Mouse (Mus musculus): ENCODE measurements around the gene Arsg.

Arsg gene

DNA sequence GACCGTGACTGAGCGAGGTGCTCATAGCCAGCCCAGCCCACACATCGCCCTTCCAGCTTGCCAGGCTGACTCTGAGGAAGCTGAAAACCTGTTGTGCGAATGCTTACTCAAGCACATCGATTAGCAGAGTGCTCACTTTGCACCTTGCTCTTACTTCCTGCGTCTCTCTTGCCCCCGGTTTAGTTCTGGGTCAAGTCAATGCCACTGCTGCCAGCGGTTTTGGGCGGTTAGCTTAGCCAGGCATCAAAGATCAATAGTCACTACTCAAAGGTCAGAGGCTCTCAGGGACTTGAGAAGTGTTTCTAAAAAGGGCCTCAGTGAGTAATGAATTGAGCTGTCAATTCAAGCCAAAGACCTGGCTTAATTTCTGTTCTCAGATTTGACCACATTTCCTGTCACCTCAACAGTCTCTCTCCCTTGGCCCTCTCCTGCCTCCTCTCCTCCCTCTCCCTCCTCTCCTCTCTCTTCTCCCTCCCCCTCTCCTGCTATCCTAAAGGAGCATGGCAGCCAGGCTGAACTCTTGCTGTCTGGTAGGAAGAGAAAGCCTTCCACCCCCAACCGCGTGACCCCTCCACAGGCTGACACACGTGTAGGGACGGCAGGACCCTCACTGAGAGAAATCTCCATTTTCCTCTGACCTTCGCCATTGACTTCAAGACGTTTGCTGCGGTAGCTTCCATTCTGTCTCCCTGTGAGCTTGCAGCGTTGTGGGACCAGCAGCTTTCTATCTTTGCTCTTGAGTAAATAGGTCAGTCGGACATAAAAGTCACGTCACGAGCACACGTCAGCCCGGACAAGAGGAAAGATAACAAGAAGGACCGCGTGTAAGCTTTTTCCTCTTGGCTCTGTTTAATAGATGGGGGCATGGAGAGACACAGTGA, 22.0 kb downstream of the Arsg start:
- no peak for DNase-seq (ENCODE audit: low read depth, low spot score)

DNA sequence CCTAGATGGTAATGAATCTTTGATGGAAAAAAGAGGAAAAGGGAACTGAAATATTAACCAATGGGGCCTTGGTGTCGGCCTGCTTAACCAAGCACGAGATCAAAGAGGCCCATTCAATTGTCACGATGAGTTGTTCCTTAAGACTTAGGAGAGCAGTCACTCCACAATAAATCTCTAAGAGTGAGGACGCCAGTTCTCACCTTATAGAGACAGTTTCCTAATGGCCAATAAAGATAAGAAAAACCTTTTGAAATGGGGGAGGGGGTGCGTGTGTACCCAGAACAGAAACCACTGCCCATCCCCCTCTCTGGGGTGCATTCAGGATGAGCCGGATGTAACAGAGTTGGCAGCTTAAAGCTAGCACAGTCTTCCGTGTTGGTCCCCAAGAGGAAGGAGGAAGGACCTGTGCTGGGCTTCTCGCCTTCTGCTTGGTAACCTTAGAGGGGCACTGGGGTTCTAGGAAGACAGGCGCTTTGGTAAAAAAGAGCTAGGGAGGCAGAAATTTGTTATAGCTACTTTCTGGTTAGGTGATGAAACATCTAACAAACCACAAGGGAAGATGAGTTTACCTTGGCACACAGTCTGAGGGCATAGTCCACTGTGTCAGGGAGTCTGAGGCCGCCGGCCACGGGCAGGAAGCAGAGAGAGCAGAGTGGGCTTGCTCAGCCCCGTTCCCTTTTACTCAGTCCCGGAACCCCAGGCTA, 22.7 kb downstream of the Arsg start:
- DNase-seq (ENCODE audit: low read depth, low spot score), result no peak

DNA sequence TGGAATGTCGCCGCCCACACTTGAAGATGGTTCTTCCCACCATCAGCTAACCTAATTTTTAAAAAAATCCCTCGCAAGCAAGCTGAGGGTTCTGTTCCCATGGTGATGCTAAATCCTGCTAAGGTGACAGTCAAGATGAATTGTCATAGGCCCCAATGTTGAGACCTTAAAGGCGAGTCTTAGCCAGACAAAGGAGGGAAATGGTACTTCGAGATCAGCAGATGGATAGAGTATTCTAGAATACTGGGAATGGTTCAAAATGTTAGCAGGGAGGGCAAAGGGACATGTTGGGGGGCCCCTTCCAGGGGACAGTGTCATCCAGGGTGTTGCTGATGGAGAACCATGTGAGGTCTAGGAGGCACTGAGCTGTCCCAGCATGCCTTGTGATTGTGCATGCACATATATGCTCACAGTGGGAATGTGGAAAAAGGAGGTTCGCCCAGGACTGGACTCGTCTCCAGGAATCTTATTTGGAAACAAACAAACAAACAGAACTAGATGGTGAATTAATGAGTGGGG, 23.4 kb downstream of the Arsg start:
- DNase-seq (ENCODE audit: low read depth, low spot score), result no peak

DNA sequence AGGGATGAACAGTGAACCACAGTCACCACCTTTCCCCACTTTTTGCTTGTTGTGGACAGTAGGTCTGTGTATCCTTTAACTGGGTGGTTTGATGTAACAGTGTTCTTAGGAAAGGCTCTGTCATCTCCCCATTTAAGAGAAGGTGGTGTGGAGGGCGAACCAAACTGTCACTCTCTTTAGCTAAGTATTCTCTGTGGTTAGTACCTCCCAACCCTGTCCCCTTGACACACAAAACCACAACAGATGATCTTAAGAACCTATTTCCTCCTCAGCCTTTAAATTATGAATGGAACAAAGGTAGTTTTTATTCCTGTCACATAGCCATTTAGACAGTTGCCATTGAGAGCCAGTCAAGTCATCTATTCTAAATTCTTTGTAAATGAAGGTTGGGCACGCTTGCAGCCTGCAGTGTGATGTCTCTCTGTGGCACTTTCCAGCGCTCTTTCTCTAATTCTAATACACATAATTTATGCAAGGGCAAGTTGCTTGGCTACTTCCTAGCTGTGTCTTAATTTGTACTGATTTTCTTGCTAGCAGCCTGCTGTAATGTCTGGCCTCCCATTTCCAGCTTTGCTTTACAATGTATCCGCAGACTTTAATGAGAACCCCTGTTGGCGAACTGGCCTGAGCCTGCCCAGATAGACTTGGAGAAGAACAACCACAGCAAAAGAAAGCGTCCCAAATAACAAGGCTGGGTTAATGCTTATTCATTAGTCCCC, 24.0 kb downstream of the Arsg start:
- DNase-seq (ENCODE audit: low read depth, low spot score), result no peak

DNA sequence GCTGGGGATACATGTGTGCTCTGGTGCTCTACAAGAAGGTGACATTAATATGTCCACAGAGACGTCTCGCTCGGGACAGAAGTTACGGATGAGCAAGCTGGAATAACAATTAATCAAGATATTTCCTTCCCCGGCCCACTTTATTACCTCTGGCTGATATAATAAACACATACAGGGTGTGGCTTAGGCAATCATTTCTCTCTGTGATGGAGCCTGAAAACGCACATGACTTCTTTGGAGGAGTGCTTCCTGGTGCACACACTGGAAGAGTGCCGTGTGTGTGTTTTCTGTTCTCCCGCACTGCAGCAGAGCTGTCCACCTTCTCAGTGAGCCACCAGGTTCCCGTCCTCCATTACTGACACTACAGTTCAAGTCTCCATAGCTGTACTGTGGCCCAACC, 24.8 kb downstream of the Arsg start:
- DNase-seq (ENCODE audit: low read depth, low spot score), result no peak

DNA sequence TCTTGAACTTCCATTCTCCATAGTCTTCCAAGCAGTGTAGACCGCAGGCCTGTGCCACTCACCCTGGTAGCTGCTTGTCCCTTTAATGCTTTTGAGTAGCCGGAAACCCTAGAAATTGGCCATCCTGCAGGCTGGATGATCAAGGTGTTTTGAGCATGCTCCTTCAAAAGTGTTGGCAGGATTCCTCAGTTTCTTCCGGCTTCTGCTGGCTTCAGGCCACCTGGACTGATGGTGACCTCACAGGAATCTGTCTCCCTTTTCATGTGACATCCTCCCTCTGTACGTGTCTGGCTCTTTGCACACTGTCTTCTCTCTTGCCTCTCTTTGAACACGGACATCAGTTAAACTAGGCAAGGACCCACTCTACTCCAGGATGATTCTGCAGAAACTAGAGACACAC, 27.0 kb downstream of the Arsg start:
- no peak for DNase-seq (ENCODE audit: low read depth, low spot score)

DNA sequence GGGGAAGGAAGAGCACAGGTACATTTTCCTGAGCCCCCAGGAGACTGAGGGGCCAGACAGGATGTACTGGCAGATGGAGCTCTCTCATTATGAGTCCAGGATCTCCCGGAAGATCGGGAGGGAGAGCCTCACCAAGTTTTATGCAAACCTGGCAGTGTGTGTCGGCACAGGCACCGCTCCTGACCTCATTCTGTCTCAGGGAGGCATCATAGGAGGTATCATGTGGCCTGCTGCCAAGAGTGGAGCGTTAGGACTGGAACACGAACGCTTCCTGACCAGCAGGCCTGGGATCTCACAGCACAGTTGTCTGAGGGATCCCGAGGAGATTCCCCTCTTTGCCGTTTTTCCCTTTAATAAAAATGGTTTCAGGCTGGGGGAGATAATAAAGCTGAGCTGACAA, 31.8 kb downstream of the Arsg start:
- DNase-seq (ENCODE audit: low read depth, low spot score), result no peak

DNA sequence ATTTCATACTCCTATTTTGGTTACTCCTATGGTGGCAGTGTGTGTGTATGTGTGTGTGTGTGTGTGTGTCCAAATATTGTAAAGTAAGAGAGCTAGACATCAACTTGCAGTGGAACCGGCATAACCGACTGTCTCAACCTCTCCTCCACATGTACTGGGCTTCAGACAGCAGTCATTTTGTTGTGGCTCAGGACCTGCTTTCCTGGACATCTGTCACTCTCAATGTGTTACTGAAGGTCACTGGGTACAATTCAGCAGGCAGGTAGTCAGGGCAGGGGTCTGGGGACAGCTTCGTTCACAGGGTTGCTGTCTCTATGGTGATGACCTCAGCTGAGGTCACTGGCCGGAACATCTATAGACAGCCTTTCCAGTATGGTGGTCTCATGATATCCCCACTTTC, 32.6 kb downstream of the Arsg start:
- DNase-seq (ENCODE audit: low read depth, low spot score), result no peak

DNA sequence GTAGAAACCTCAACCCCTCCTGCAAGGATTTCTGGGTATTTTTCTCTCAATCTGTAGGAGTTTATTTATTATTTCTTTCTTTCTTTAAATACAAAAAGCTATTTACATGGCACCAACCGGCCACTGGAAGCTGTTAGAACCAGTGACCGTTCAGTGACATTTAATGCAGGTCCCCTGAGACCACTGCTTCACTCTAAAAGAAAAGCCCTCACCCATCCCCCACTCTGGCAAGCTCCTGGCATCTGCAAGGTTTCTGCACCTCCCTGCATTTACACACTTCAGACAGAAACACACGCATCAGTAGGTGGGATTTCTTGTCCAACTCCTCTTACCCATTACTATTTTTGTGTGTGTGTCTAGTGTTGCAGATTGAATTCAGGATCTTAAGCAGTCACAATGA, 33.9 kb downstream of the Arsg start:
- no peak for DNase-seq (ENCODE audit: low read depth, low spot score)

DNA sequence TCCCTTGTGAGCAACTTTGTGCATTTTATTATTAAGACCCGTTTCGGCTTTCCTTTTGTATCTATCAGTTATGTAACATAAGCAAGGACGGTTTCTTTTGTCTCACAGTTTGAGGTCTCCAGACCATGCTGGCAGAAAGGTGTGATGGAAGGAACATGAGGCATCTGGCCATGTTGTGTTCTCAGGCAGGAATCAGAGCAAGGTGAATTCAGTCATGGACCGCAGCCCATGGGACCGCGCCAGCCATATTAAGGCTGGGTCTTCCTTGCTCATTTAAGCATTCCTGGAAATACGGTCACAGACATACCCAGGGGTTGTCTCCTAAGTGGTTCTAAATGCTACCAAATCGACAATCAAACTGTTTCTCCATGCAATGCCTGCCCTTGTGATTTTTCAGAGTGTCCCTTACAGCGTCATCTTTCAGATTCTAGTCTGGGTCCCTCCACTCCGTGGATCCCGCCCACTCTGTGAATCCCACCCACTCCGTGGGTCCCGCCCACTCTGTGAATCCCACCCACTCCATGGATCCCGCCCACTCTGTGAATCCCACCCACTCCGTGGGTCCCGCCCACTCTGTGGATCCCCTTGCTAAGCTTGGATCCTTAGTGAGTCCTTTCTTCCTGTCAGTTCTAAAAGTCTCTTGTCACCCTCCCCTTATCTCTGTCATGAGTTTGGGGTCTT, 40.0 kb downstream of the Arsg start:
- no peak for DNase-seq (ENCODE audit: low read depth, low spot score)

DNA sequence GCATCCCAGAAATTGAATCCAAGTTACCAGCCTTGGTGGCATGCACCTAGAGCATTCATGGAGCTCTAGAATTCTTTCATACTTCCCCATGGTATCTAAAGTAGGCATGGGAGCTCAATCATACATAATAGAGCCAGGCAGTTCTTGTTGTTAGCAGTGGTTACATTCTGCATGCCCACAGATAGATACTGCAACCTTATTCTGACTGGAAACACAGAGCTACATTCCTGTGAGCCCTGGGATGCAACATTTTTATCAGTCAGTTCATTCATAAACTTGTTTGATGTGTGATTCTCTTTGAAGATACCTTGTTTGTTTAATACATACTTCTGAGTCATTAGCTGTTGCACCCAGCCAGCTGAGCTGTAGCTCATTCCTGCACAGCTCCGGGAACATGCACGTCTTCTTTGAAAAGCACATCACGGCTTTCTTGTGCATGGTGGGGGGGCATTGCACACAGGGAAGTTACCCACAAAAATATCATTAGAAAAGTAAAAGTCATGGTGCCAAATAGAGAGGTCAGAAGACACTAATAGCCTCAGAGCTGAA, 41.0 kb downstream of the Arsg start:
- no peak for DNase-seq (ENCODE audit: low read depth, low spot score)

DNA sequence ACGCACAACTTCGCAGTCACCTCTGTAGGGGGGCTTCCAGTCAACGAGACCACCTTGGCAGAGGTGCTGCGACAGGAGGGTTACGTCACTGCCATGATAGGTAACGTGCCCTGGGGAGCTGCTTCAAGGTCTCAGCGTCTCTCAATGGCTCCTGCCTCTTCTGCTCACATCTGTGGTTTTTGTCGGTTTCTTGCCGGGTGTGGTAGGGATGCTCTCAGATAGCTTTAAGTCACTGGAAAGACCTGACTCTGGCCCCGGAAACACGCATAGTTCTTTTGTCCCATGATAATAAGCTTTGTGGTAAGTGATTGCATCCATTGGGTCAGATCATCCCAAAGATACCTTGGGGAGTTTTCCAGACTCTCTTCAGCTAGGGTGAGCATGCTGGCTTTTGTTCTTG, 44.2 kb downstream of the Arsg start:
- DNase-seq (ENCODE audit: low read depth, low spot score), result no peak

DNA sequence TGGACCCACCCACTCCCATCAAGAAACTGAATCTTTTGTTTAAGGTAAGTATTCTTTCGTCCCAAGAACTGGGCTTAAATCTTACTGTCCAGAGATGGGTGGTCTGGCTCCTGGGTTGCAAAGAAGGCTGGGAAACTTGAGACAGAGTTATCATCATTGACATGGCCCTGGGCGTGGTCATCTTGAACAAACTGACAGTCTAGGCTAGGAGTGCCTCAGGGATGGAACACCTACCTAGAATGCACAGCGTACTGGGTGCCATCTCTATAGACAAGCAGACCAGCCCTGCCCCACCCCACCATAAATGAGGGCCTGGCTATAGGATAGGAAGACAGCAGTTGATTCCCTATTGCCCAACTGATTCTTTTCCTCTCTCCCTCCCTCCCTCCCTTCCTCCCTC, 44.6 kb downstream of the Arsg start:
- DNase-seq (ENCODE audit: low read depth, low spot score), result no peak

DNA sequence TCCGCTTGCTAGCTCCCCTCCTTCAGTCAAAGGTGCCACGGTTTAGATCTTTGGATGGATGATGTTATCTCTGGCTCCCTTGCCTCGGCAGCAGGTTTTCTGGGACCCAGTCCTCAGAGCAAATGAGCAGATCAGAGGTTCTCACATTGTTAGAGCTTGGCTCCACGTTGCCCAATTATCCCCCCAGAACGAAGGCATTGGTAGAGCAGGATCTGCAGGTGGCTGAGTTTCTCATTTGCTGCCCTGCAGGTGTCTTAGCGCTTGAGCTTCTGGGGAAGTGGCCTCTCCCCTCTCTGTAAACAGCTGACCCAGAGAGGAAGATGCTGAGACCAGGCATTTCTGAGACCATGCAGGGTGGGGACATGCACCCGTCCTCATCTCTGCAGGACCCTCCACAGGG, 47.8 kb downstream of the Arsg start:
- no peak for DNase-seq (ENCODE audit: low read depth, low spot score)

DNA sequence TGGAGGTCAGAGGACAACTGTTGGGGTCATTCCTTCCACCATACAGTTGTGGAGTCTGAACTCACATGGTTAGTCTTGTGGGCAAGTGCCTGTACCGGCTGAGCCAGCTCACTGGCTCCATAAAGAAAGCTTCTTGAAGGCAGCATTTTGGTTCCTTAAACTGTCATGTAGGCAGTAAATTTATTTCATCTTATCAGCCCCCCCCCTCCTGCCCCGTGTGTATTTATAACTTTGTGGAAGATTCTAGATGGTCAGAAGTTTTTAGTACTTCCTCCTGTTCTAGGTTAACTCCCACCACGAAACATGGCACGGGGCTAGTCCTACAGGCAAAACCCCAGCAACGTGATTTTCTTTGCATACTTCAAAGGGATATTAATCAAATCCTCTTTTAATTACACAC, 51.7 kb downstream of the Arsg start:
- no peak for DNase-seq (ENCODE audit: low read depth, low spot score)

DNA sequence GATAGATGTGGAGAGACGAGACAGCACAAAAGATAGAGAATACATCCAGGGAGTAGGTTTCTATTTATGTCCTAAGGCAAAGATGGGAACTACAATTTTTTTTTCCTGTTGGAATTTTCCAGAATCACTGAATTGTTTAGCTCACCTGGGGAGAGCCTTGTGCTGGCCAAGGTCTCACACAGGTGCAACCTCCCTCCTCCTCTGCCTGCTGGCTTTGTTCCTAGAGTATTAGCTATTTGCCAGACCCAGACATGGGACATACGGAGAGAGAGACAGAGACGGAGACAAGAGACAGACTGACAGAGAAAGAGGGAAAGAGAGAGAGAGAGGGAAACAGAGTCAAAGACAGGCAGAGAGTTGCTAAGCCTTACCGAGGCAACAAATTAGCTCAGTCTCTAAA, 52.4 kb downstream of the Arsg start:
- no peak for DNase-seq (ENCODE audit: low read depth, low spot score)

DNA sequence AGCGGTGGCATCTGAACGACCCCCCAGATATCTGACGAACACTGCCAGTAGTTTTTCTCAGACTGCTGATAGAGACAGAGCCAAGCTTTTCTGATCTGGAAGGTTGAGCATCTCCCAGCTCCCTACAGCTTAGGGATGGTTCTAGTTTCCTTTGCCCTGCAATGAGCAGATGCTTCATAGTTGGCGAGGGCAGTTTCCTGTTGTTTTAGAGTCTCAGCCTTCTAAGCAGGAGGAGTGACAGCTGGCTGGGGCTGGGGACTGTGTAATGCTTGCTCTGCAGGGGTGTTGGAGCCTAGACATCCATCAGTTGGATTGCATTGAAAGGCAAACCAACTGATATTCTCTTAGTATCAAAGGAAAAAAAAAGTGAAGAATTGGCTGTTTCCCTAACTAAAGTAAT, 56.9 kb downstream of the Arsg start:
- no peak for DNase-seq (ENCODE audit: low read depth, low spot score)

DNA sequence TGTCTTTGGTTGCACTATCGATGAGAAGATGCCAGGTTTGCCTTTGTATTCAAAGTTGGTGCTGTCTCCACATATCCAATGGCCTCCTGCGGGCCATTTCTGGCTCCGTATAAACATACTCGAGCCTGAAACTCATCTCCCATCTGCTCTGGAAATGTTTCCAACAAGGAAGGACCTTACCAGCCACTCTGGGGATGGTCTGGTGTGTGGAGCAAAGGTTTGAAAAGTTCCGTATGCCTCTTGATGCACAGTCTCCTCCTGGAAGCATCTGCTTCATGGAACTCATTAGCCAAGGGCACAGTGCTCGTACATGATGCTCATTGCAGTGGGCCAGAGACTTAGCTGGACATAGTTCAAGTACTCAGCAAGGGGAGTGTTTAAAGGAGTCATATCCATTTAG, 62.8 kb downstream of the Arsg start:
- DNase-seq (ENCODE audit: low read depth, low spot score), result no peak

DNA sequence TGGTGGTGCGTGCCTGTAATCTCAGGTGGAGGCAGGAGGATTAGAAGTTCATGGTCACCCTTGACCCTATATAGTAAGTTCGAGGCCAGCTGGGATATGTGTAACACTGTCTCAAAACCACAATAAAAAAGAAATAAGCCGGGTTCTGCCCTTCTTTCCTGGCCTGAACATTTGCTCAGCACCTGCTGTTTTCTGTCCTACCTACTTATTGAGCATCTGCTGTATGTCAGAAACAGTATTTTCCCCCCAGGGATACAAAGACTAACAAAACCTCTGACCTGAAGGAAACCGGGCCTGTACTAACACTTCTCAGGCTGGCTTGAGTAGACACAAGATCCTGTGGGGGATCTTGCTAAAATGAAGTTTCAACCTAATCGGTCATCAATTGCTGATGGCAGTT, 63.8 kb downstream of the Arsg start:
- no peak for DNase-seq (ENCODE audit: low read depth, low spot score)

DNA sequence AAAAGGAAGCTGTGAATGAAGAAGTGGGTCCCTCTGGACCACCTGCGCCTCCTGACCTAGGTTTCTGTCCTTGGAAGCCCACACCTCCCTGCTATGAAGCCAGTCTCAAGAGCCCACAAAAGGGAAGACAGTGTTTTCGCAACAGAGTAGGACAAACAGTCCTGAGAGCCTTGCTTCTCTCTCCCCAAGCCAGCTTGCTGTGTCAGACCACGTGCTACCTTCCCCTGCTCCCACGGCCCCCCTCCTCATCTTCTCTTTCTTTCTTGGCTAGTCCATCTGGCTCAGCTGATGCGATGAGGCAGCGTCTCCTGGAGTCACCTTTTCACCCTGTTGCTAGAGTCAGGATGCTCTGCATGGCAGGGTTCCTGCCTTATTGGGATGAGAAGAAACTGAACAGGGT, 66.1 kb downstream of the Arsg start:
- no peak for DNase-seq (ENCODE audit: low read depth, low spot score)

DNA sequence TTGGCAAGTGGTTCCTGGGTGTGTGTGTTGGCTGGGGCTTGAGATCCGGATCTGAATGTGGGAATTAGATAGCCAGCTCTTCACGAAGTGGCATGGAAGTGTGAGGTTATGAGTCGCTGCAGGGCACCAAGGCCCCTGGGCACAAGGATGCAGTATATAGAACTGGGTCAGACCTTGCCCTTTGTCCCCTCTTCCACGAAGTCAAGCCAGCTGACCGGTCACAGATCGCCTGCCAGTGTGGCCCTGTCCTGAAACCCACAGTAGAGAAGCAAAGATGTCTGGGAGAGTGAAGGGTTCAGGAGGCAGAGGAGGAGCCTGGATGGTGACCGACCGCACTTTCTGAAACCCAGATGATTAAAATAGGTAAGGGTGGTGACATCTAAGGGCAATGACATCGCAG, 70.3 kb downstream of the Arsg start:
- no peak for DNase-seq (ENCODE audit: low read depth, low spot score)

DNA sequence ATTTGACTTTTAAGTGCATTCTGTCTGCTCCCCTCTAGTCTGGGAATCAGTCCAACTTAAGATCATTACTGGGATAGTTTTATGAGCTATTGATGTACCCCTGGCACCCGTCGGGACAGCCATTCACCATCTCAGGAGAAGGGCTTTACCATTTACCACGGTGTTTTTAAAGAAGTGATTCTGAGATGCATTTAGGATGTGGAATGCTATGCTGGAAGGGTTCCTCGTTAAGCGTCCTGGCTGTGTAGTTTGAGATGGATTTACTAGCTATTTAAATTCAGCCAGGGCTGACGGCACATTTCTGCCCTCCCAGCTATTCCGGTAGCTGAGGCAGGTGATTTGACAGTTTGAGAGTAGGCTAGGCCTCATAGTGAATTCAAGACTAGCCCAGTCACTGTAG, 71.3 kb downstream of the Arsg start:
- no peak for DNase-seq (ENCODE audit: low read depth, low spot score)
